Mouse (Mus musculus) hindbrain, embryonic 13.5 days (tissue): ENCODE measurements around the gene Il9r. TPM values are rescaled to one million over a fixed set of nuclear protein-coding genes. Genes with fewer than 3 reads are reported as not detected.
A peak's percentile ranks its signal among the peaks of the same experiment; 100 is the strongest.

Source experiments
- ATAC-seq: fragments of 200-750 bp; cut with Nextera tagmentation; 2 replicates; pipeline ENCODE4 v1.8.0; 2017; ENCODE audit warnings: moderate TSS enrichment; ENCODE audit not compliant: low FRiP score
- H3K27ac ChIP-seq: fragments of 300-500 bp; sonication (generic); 2 replicates; pipeline ENCODE4 v1.5.1; 2015; ENCODE audit warnings: inconsistent platforms, mild to moderate bottlenecking, moderate library complexity
- H3K27me3 ChIP-seq: fragments of 300-500 bp; sonication (generic); 2 replicates; pipeline ENCODE4 v1.6.1; 2015; ENCODE audit warnings: mild to moderate bottlenecking, inconsistent platforms
- H3K36me3 ChIP-seq: fragments of 300-500 bp; sonication (generic); 2 replicates; pipeline ENCODE4 v1.6.1; 2015; ENCODE audit warnings: mild to moderate bottlenecking, inconsistent platforms
- H3K4me1 ChIP-seq: fragments of 300-500 bp; sonication (generic); replicated peaks from 2 replicates; pipeline ENCODE4 v1.6.1; 2015; ENCODE audit warnings: inconsistent platforms
- H3K4me2 ChIP-seq: fragments of 300-500 bp; sonication (generic); 2 replicates; pipeline ENCODE4 v1.6.1; 2015; ENCODE audit warnings: inconsistent platforms, mild to moderate bottlenecking, moderate library complexity
- H3K4me3 ChIP-seq: fragments of 300-500 bp; sonication (generic); 2 replicates; pipeline ENCODE4 v1.5.1; 2015; ENCODE audit warnings: mild to moderate bottlenecking, inconsistent platforms
- H3K9ac ChIP-seq: fragments of 300-500 bp; sonication (generic); 2 replicates; pipeline ENCODE4 v1.6.1; 2015; ENCODE audit warnings: mild to moderate bottlenecking, inconsistent platforms
- H3K9me3 ChIP-seq: fragments of 300-500 bp; sonication (generic); 2 replicates; pipeline ENCODE4 v1.6.1; 2016; ENCODE audit warnings: inconsistent platforms
- WGBS: fragments of 180-500 bp; shearing (Covaris S2); methylation state at CpG from one replicate; pipeline ENCODE4 v1.1.7; 2015; 5-methylcytosine and 5-hydroxymethylcytosine counted together
- polyA plus RNA-seq: library from polyadenylated mRNA; unstranded; fragments of >200 nt; fragmentation: Nextera tagmentation; extraction: Ambion mirVana; gene quantifications from 2 replicates; pipeline ENCODE4 v1.2.1, GENCODE M21; 2015

Gene Il9r
- polyA plus RNA-seq, 1 experiment from 2014 or later: not detected

- H3K36me3 ChIP-seq: peaks cover 19% of the 10 kb centered on the region
- no peak overlapping the region for H3K4me3 ChIP-seq
- WGBS: 69% methylated on average over 7 of the region's 7 CpGs
Measured at GRCm38 (mm10) chr11:32225222-32226104, 25.4 kb upstream of the Il9r start.

DNA sequence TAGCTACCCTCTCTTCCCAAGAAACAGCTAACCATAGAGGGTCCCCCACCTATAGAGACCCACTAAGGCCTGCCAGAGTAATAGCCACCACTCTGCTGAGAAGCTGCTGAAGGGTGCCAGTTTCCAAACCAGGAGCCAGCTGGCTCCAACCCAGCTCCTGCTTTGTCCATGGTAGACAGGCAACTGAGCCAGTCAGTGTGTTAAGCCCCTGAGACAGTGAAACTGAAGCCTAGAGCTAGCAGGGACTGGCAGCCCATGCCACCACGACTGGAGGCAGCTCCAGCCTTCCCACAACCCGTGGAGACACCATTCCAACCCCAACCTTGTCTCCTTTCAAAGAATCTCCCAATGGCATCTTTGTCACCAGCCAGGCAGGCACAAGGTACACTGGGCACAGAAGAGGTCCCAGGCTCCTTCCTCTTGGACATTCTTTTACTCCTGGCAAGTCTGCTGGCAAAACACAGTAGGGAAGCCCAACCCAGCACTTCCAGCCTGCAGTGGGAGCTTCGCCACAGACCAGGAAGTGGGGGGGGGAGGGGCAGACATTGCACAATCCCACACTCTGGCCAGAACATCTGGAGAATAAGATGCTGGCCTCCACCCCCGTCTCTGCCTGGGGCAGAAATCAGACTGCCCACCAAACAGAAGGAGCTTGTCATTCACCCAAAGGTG, 24.5 kb upstream of the Il9r start:
- peaks cover 48% of the 10 kb centered on the region for H3K27me3 ChIP-seq
- H3K4me3 ChIP-seq: no peak overlapping the region
- WGBS: 38% methylated on average over 4 of the region's 4 CpGs
- H3K27ac ChIP-seq: peak overlapping the region; percentile 78
- H3K36me3 ChIP-seq: peaks cover 10% of the 10 kb centered on the region
- H3K4me1 ChIP-seq: peaks cover 74% of the 10 kb centered on the region
- H3K9me3 ChIP-seq: no peaks in the 10 kb centered on the region
- no peak overlapping the region for H3K4me2 ChIP-seq
- H3K9ac ChIP-seq: no peak overlapping the region
- ATAC-seq: no peak

More at GRCm38 (mm10) chr11:32225222-32226104, 25.4 kb upstream of the Il9r start:
- Histone ChIP-seq H3K9ac (peak overlapping the region; percentile 35; the same call in 1 of the 2 replicates), H3K27me3 (peaks cover 45% of the 10 kb centered on the region), H3K4me2 (peak overlapping the region; percentile 73; the same call in 1 of the 2 replicates), H3K9me3 (no peaks in the 10 kb centered on the region), H3K27ac (peak overlapping the region; percentile 78), H3K4me1 (peaks cover 67% of the 10 kb centered on the region)
- ATAC-seq: no peak

GRCm38 (mm10) chr11:32223297-32223967, 23.4 kb upstream of the Il9r start:
- H3K9me3 ChIP-seq: no peaks in the 10 kb centered on the region
- no peaks in the 10 kb centered on the region for H3K36me3 ChIP-seq
- H3K4me2 ChIP-seq: peak overlapping the region; percentile 98
- H3K9ac ChIP-seq: peak overlapping the region; percentile 25; the same call in 1 of the 2 replicates
- 0 out of 2 replicates have a peak overlapping the region, but pooled peaks have one; percentile 69 for H3K4me3 ChIP-seq
- peaks cover 48% of the 10 kb centered on the region for H3K27me3 ChIP-seq
- H3K4me1 ChIP-seq: peaks cover 82% of the 10 kb centered on the region
- no peak overlapping the region for H3K27ac ChIP-seq
- ATAC-seq: no peak
- WGBS: 70% methylated on average over 4 of the region's 4 CpGs

DNA sequence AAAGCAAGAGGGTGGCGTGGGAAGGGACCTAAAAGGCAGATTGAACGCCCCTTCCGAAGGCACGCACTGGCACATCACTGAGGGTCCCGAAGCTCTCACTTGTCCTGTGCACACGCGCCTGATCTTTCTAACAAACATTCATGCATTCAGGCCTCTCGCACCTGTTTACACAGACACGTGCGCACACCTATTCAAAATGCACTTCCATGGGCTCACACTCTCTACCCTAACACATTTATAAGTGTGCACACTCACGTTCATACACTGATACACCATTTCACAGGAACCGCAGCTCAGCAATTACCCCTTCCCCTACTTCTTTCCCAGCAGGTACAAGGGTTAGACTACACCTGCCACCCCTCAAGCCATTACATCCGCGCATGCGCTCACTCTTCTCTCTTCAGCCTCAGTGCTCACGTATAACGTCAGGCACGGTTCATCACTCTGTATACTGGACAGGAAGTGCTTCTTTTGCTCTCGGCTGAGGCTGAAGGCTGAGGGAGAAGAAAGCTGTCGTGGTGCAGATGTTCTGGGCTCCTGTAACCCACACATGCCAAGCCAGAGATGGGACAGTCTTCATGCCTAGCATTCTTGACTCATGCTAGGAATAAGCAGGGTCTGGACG, 22.6 kb upstream of the Il9r start:
- 8% methylated on average over 21 of the region's 21 CpGs for WGBS
- H3K27ac ChIP-seq: 0 out of 2 replicates have a peak overlapping the region, but pooled peaks have one; percentile 80
- no peak for ATAC-seq

GRCm38 (mm10) chr11:32221951-32222409, 21.9 kb upstream of the Il9r start, which contains the start of gene Rhbdf1:
Gene Rhbdf1 (minus strand): TSS chr11:32222300.
- peaks cover 71% of the 10 kb centered on the region for H3K4me1 ChIP-seq
- peak within 1 kb of the TSS; percentile 87 for H3K9ac ChIP-seq
- peaks cover 48% of the 10 kb centered on the region for H3K27me3 ChIP-seq
- peak within 1 kb of the TSS; percentile 98 for H3K4me2 ChIP-seq
- H3K4me3 ChIP-seq: peak within 1 kb of the TSS; percentile 69
- H3K9me3 ChIP-seq: no peaks in the 10 kb centered on the region
- under 1% methylated on average over 33 of the region's 72 CpGs for WGBS
- peak within 1 kb of the TSS; percentile 80 for H3K27ac ChIP-seq
- H3K36me3 ChIP-seq: no peaks in the 10 kb centered on the region
- peak; percentile 6; the same call in 1 of the 2 replicates for ATAC-seq

More for the DNA sequence above, 22.6 kb upstream of the Il9r start:
- peak overlapping the region; percentile 98 for H3K4me2 ChIP-seq
- peak overlapping the region; percentile 87 for H3K9ac ChIP-seq
- H3K4me3 ChIP-seq: peak overlapping the region; percentile 69
- H3K4me1 ChIP-seq: peaks cover 78% of the 10 kb centered on the region
- no peaks in the 10 kb centered on the region for H3K36me3 ChIP-seq
- peaks cover 48% of the 10 kb centered on the region for H3K27me3 ChIP-seq
- H3K9me3 ChIP-seq: no peaks in the 10 kb centered on the region

- peak overlapping the region; percentile 69 for H3K4me3 ChIP-seq
- peak overlapping the region; percentile 80 for H3K27ac ChIP-seq
- peaks cover 67% of the 10 kb centered on the region for H3K4me1 ChIP-seq
- H3K9me3 ChIP-seq: no peaks in the 10 kb centered on the region
- under 1% methylated on average over 46 of the region's 46 CpGs for WGBS
- peak overlapping the region; percentile 98 for H3K4me2 ChIP-seq
- H3K27me3 ChIP-seq: peaks cover 48% of the 10 kb centered on the region
- no peaks in the 10 kb centered on the region for H3K36me3 ChIP-seq
- H3K9ac ChIP-seq: peak overlapping the region; percentile 87
- peak; percentile 4; the same call in 1 of the 2 replicates for ATAC-seq
Measured at GRCm38 (mm10) chr11:32221225-32221950, 21.3 kb upstream of the Il9r start.

- Histone ChIP-seq H3K9ac (peak overlapping the region; percentile 87), H3K4me3 (peak overlapping the region; percentile 69), H3K27me3 (peaks cover 48% of the 10 kb centered on the region), H3K9me3 (no peaks in the 10 kb centered on the region), H3K27ac (peak overlapping the region; percentile 18; the same call in 1 of the 2 replicates), H3K4me2 (peak overlapping the region; percentile 98), H3K36me3 (no peaks in the 10 kb centered on the region), H3K4me1 (peaks cover 63% of the 10 kb centered on the region)
- peak; percentile 12; the same call in 1 of the 2 replicates for ATAC-seq
- WGBS: 35% methylated on average over 10 of the region's 10 CpGs
Measured at GRCm38 (mm10) chr11:32220607-32221224, 20.6 kb upstream of the Il9r start.

DNA sequence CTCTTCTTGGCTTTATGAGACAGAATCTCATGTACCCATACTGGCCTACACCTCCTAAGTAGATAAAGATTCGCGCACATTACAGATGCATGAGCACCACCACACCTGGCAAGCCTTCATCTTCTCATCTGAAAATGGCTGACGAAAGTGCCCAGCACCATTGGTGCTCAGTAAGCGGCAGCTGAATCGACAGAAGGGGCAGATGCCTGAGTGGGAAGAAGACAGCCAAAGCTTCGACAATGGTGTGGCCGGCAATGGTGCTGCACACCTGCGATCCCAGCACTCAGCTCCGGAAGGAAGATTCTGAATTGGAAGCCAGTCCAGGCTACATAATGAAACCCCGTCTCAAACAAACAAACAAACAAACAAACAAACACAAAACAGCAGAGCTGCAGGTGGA, 19.2 kb upstream of the Il9r start:
- no peak overlapping the region for H3K4me3 ChIP-seq
- H3K27me3 ChIP-seq: peaks cover 39% of the 10 kb centered on the region
- peaks cover 49% of the 10 kb centered on the region for H3K4me1 ChIP-seq
- H3K36me3 ChIP-seq: no peaks in the 10 kb centered on the region
- H3K4me2 ChIP-seq: no peak overlapping the region; the same call in 1 of the 2 replicates
- WGBS: 86% methylated on average over 10 of the region's 10 CpGs
- H3K9ac ChIP-seq: no peak overlapping the region
- no peaks in the 10 kb centered on the region for H3K9me3 ChIP-seq
- H3K27ac ChIP-seq: no peak overlapping the region
- no peak for ATAC-seq

GRCm38 (mm10) chr11:32218501-32219050, 18.5 kb upstream of the Il9r start:
- H3K9me3 ChIP-seq: no peaks in the 10 kb centered on the region
- H3K4me1 ChIP-seq: peaks cover 45% of the 10 kb centered on the region
- peak overlapping the region; percentile 44; the same call in 1 of the 2 replicates for H3K27ac ChIP-seq
- H3K9ac ChIP-seq: peak overlapping the region; percentile 39; the same call in 1 of the 2 replicates
- H3K4me2 ChIP-seq: no peak overlapping the region; the same call in 1 of the 2 replicates
- peaks cover 32% of the 10 kb centered on the region for H3K27me3 ChIP-seq
- no peak overlapping the region for H3K4me3 ChIP-seq
- ATAC-seq: no peak
- peaks cover 5% of the 10 kb centered on the region; the same call in 1 of the 2 replicates for H3K36me3 ChIP-seq
- WGBS: 48% methylated on average over 6 of the region's 6 CpGs

GRCm38 (mm10) chr11:32216851-32217250, 16.8 kb upstream of the Il9r start:
- ATAC-seq: peak; percentile 43; the same call in 1 of the 2 replicates
- Histone ChIP-seq H3K9ac (no peak overlapping the region), H3K4me3 (no peak overlapping the region), H3K4me2 (no peak overlapping the region), H3K27me3 (peaks cover 16% of the 10 kb centered on the region), H3K9me3 (no peaks in the 10 kb centered on the region), H3K27ac (no peak overlapping the region), H3K4me1 (peaks cover 30% of the 10 kb centered on the region), H3K36me3 (peaks cover 16% of the 10 kb centered on the region)
- WGBS: 23% methylated on average over 8 of the region's 8 CpGs
